Mouse (Mus musculus) neural tube, embryonic 10.5 days (tissue): Measurements from ENCODE around the gene Tmcc3.

Experiments
- DNase-seq: peaks from one replicate; pipeline ENCODE4 v3.0.0-alpha.2; 2017; ENCODE audit warnings: low spot score; ENCODE audit errors: extremely low spot score

Gene Tmcc3

GRCm38 (mm10) chr10:94466313-94466712, 154.6 kb downstream of the Tmcc3 start:
- no peak for DNase-seq

- DNase-seq: no peak
Observed at GRCm38 (mm10) chr10:94471487-94471886, 159.7 kb downstream of the Tmcc3 start.

- no peak for DNase-seq
Observed at GRCm38 (mm10) chr10:94473501-94473900, 161.8 kb downstream of the Tmcc3 start.

- no peak for DNase-seq
Observed at GRCm38 (mm10) chr10:94474185-94474584, 162.4 kb downstream of the Tmcc3 start.

GRCm38 (mm10) chr10:94477366-94478225, 165.8 kb downstream of the Tmcc3 start:
- no peak for DNase-seq

GRCm38 (mm10) chr10:94479646-94480045, 167.9 kb downstream of the Tmcc3 start:
- DNase-seq: no peak

- no peak for DNase-seq
Observed at GRCm38 (mm10) chr10:94480380-94481101, 168.8 kb downstream of the Tmcc3 start.

GRCm38 (mm10) chr10:94481613-94482012, 169.9 kb downstream of the Tmcc3 start:
- DNase-seq: no peak

GRCm38 (mm10) chr10:94486179-94486578, 174.4 kb downstream of the Tmcc3 start:
- DNase-seq: no peak

GRCm38 (mm10) chr10:94489509-94489908, 177.8 kb downstream of the Tmcc3 start:
- no peak for DNase-seq

- no peak for DNase-seq
Observed at GRCm38 (mm10) chr10:94491006-94491405, 179.3 kb downstream of the Tmcc3 start.

- DNase-seq: no peak
Observed at GRCm38 (mm10) chr10:94494403-94494846, 182.7 kb downstream of the Tmcc3 start.

GRCm38 (mm10) chr10:94495496-94496235, 183.9 kb downstream of the Tmcc3 start:
- no peak for DNase-seq

GRCm38 (mm10) chr10:94496826-94497440, 185.2 kb downstream of the Tmcc3 start:
- no peak for DNase-seq

- no peak for DNase-seq
Observed at GRCm38 (mm10) chr10:94500210-94500876, 188.6 kb downstream of the Tmcc3 start.

- no peak for DNase-seq
Observed at GRCm38 (mm10) chr10:94500877-94501273, 189.1 kb downstream of the Tmcc3 start.

- no peak for DNase-seq
Observed at GRCm38 (mm10) chr10:94501796-94502195, 190.0 kb downstream of the Tmcc3 start.

- no peak for DNase-seq
Observed at GRCm38 (mm10) chr10:94505248-94505772, 193.6 kb downstream of the Tmcc3 start.

GRCm38 (mm10) chr10:94508863-94509262, 197.1 kb downstream of the Tmcc3 start:
- no peak for DNase-seq

- no peak for DNase-seq
Observed at GRCm38 (mm10) chr10:94512771-94513170, 201.0 kb downstream of the Tmcc3 start.
